Mouse (Mus musculus): ENCODE results near the gene Bphl. TPM values are rescaled to one million over a fixed set of nuclear protein-coding genes. Genes with fewer than 3 reads are reported as not detected.

The Bphl gene
- polyA plus RNA-seq, 1 experiment = 11.4 TPM

- no peak for TF ChIP-seq CTCF (IDR thresholded peaks at IDR 0.05; ENCODE audit: control insufficient read depth, insufficient read depth, low read length)
- no peak for TF ChIP-seq POLR2A (IDR thresholded peaks at IDR 0.05; ENCODE audit: borderline replicate concordance, control insufficient read depth, low read depth, low read length)
- Histone ChIP-seq H3K27ac (ENCODE audit: control insufficient read depth, insufficient read depth, low read depth, low read length, poor library complexity) (no peak overlapping the region), H3K4me1 (ENCODE audit: control insufficient read depth, insufficient read depth, low read length) (no peaks in the 10 kb centered on the region), H3K4me3 (replicated peaks; ENCODE audit: control insufficient read depth, low read depth, low read length) (no peak overlapping the region)
- WGBS = 91% methylated on average over 1 of the region's 1 CpGs
Measured at GRCm38 (mm10) chr13:34018521-34018920, 18.9 kb upstream of the Bphl start.

- Histone ChIP-seq H3K4me1 (ENCODE audit: control insufficient read depth, insufficient read depth, low read length) (no peaks in the 10 kb centered on the region), H3K27ac (ENCODE audit: control insufficient read depth, insufficient read depth, low read depth, low read length, poor library complexity) (no peak overlapping the region), H3K4me3 (replicated peaks; ENCODE audit: control insufficient read depth, low read depth, low read length) (no peak overlapping the region)
- 91% methylated on average over 2 of the region's 2 CpGs for WGBS
- no peak for TF ChIP-seq POLR2A (IDR thresholded peaks at IDR 0.05; ENCODE audit: borderline replicate concordance, control insufficient read depth, low read depth, low read length)
- TF ChIP-seq CTCF (IDR thresholded peaks at IDR 0.05; ENCODE audit: control insufficient read depth, insufficient read depth, low read length) = no peak
Measured at GRCm38 (mm10) chr13:34021998-34022397, 15.4 kb upstream of the Bphl start.

GRCm38 (mm10) chr13:34032041-34032440, 5.4 kb upstream of the Bphl start:
- Histone ChIP-seq H3K4me3 (replicated peaks; ENCODE audit: control insufficient read depth, low read depth, low read length) (no peak overlapping the region), H3K4me1 (ENCODE audit: control insufficient read depth, insufficient read depth, low read length) (no peaks in the 10 kb centered on the region; the same call in 1 of the 2 replicates), H3K27ac (ENCODE audit: control insufficient read depth, insufficient read depth, low read depth, low read length, poor library complexity) (no peak overlapping the region)
- WGBS = 19% methylated on average over 2 of the region's 2 CpGs
- TF ChIP-seq CTCF (IDR thresholded peaks at IDR 0.05; ENCODE audit: control insufficient read depth, insufficient read depth, low read length) = no peak
- TF ChIP-seq POLR2A (IDR thresholded peaks at IDR 0.05; ENCODE audit: borderline replicate concordance, control insufficient read depth, low read depth, low read length) = no peak

- no peak for TF ChIP-seq POLR2A (IDR thresholded peaks at IDR 0.05; ENCODE audit: borderline replicate concordance, control insufficient read depth, low read depth, low read length)
- no peak for TF ChIP-seq CTCF (IDR thresholded peaks at IDR 0.05; ENCODE audit: control insufficient read depth, insufficient read depth, low read length)
- WGBS = 87% methylated on average over 3 of the region's 3 CpGs
- H3K27ac ChIP-seq (ENCODE audit: control insufficient read depth, insufficient read depth, low read depth, low read length, poor library complexity) = no peak overlapping the region
- H3K4me3 ChIP-seq (replicated peaks; ENCODE audit: control insufficient read depth, low read depth, low read length) = no peak overlapping the region
- no peaks in the 10 kb centered on the region; the same call in 1 of the 2 replicates for H3K4me1 ChIP-seq (ENCODE audit: control insufficient read depth, insufficient read depth, low read length)
Measured at GRCm38 (mm10) chr13:34035424-34035823, 2.0 kb upstream of the Bphl start.

- Histone ChIP-seq H3K27ac (ENCODE audit: control insufficient read depth, insufficient read depth, low read depth, low read length, poor library complexity) (no peak overlapping the region), H3K4me3 (replicated peaks; ENCODE audit: control insufficient read depth, low read depth, low read length) (no peak overlapping the region), H3K4me1 (ENCODE audit: control insufficient read depth, insufficient read depth, low read length) (no peaks in the 10 kb centered on the region; the same call in 1 of the 2 replicates)
- TF ChIP-seq POLR2A (IDR thresholded peaks at IDR 0.05; ENCODE audit: borderline replicate concordance, control insufficient read depth, low read depth, low read length) (no peak), CTCF (IDR thresholded peaks at IDR 0.05; ENCODE audit: control insufficient read depth, insufficient read depth, low read length) (no peak)
- WGBS = 79% methylated on average over 5 of the region's 5 CpGs
Measured at GRCm38 (mm10) chr13:34036726-34037125, 671 bp upstream of the Bphl start.

GRCm38 (mm10) chr13:34038056-34038432, 647 bp downstream of the Bphl start:
- WGBS = 50% methylated on average over 5 of the region's 5 CpGs
- H3K4me3 ChIP-seq (replicated peaks; ENCODE audit: control insufficient read depth, low read depth, low read length) = peak overlapping the region; percentile 83
- no peak overlapping the region for H3K27ac ChIP-seq (ENCODE audit: control insufficient read depth, insufficient read depth, low read depth, low read length, poor library complexity)
- TF ChIP-seq CTCF (IDR thresholded peaks at IDR 0.05; ENCODE audit: control insufficient read depth, insufficient read depth, low read length) (no peak), POLR2A (IDR thresholded peaks at IDR 0.05; ENCODE audit: borderline replicate concordance, control insufficient read depth, low read depth, low read length) (no peak)
- H3K4me1 ChIP-seq (ENCODE audit: control insufficient read depth, insufficient read depth, low read length) = no peaks in the 10 kb centered on the region; the same call in 1 of the 2 replicates

GRCm38 (mm10) chr13:34038901-34039341, 1.5 kb downstream of the Bphl start:
- TF ChIP-seq CTCF (IDR thresholded peaks at IDR 0.05; ENCODE audit: control insufficient read depth, insufficient read depth, low read length) (no peak), POLR2A (IDR thresholded peaks at IDR 0.05; ENCODE audit: borderline replicate concordance, control insufficient read depth, low read depth, low read length) (no peak)
- no peak overlapping the region for H3K27ac ChIP-seq (ENCODE audit: control insufficient read depth, insufficient read depth, low read depth, low read length, poor library complexity)

GRCm38 (mm10) chr13:34040091-34040490, 2.7 kb downstream of the Bphl start:
- H3K4me3 ChIP-seq (replicated peaks; ENCODE audit: control insufficient read depth, low read depth, low read length) = no peak overlapping the region
- TF ChIP-seq CTCF (IDR thresholded peaks at IDR 0.05; ENCODE audit: control insufficient read depth, insufficient read depth, low read length) (no peak), POLR2A (IDR thresholded peaks at IDR 0.05; ENCODE audit: borderline replicate concordance, control insufficient read depth, low read depth, low read length) (no peak)
- no peak overlapping the region for H3K27ac ChIP-seq (ENCODE audit: control insufficient read depth, insufficient read depth, low read depth, low read length, poor library complexity)
- H3K4me1 ChIP-seq (ENCODE audit: control insufficient read depth, insufficient read depth, low read length) = no peaks in the 10 kb centered on the region; the same call in 1 of the 2 replicates
- WGBS = 83% methylated on average over 3 of the region's 3 CpGs

More at GRCm38 (mm10) chr13:34038901-34039341, 1.5 kb downstream of the Bphl start:
- H3K4me1 ChIP-seq (ENCODE audit: control insufficient read depth, insufficient read depth, low read length) = no peaks in the 10 kb centered on the region; the same call in 1 of the 2 replicates
- no peak overlapping the region for H3K4me3 ChIP-seq (replicated peaks; ENCODE audit: control insufficient read depth, low read depth, low read length)
- WGBS = 86% methylated on average over 8 of the region's 8 CpGs

Data from bone marrow, adult 2 months (tissue).